Mouse (Mus musculus): ENCODE results near the gene Rhoj. TPM values are rescaled to one million over a fixed set of nuclear protein-coding genes. Genes with fewer than 3 reads are reported as not detected.

Rhoj gene
- polyA plus RNA-seq, 1 experiment from 2014 or later = 25.3 TPM

DNA sequence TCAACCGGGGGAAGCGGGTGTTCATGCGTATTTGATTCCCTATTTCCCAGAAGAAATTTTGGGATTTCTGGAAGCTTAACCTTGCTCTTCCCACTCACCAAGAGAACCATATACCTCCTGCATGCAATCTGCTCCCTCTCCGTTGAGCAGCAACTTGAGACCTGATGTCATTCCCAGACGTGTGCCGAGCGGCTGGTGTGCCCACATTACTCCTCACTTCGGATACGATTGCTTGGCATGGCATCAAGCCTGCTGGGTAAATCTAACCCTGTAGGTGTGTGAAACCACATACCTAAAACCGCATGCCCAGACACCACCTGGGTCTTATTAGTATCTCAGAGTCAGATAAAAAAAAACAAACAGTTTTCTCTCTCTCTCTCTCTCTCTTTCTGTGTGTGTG is 66.3 kb downstream of the Rhoj start:
- 90% methylated on average over 10 of the region's 10 CpGs for WGBS
- H3K9me3 ChIP-seq = no peaks in the 10 kb centered on the region
- no peak overlapping the region for H3K4me3 ChIP-seq
- H3K27ac ChIP-seq (replicated peaks) = no peak overlapping the region
- H3K4me2 ChIP-seq (replicated peaks) = no peak overlapping the region
- no peaks in the 10 kb centered on the region for H3K27me3 ChIP-seq
- H3K36me3 ChIP-seq = no peaks in the 10 kb centered on the region
- H3K9ac ChIP-seq (replicated peaks) = no peak overlapping the region
- no peaks in the 10 kb centered on the region for H3K4me1 ChIP-seq
- ATAC-seq (ENCODE audit: low FRiP score, low read depth) = no peak

DNA sequence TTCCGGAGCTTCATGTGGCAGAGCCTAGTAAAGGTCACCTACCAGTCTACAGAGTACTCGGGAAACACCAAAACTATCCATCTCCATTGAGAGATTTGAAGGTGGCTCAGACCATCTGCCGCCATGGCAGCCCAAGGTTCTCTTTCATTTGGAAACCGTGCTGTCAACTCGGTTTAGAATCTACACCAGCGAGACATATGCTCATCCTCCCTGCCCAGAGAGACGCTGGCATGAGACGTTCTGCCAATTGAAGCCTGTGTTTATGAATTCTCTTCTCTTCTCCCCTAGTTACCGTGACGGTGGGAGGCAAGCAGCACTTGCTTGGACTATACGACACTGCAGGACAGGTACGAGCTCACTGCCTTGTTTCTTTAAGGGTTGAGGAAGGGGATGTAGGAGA is 66.9 kb downstream of the Rhoj start:
- H3K27ac ChIP-seq (replicated peaks) = no peak overlapping the region
- no peak overlapping the region for H3K4me3 ChIP-seq
- no peak overlapping the region for H3K9ac ChIP-seq (replicated peaks)
- no peaks in the 10 kb centered on the region for H3K9me3 ChIP-seq
- ATAC-seq (ENCODE audit: low FRiP score, low read depth) = no peak
- WGBS = 89% methylated on average over 12 of the region's 12 CpGs
- H3K36me3 ChIP-seq = no peaks in the 10 kb centered on the region
- H3K27me3 ChIP-seq = no peaks in the 10 kb centered on the region
- H3K4me1 ChIP-seq = no peaks in the 10 kb centered on the region
- H3K4me2 ChIP-seq (replicated peaks) = no peak overlapping the region

DNA sequence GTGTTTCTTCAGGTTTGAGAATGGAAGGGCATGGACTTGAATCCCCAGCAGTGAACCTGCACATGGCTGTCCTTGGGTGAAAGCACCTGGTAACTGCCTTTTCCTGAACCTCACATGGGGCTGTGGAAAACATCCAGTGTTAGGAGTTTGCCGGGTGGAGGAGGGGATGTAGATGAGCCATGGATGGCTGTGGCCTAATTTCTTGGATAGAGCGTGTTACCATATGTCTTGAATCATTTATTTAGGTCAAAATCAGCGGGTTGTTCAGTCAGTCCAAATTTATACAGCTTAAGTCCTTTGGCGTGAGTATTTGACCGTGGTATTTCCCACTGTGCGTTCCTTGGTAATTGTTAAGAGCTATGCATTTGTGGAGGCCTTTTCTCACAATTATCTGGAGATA is 68.0 kb downstream of the Rhoj start:
- no peak for ATAC-seq (ENCODE audit: low FRiP score, low read depth)
- 89% methylated on average over 6 of the region's 6 CpGs for WGBS
- no peak overlapping the region for H3K4me3 ChIP-seq

DNA sequence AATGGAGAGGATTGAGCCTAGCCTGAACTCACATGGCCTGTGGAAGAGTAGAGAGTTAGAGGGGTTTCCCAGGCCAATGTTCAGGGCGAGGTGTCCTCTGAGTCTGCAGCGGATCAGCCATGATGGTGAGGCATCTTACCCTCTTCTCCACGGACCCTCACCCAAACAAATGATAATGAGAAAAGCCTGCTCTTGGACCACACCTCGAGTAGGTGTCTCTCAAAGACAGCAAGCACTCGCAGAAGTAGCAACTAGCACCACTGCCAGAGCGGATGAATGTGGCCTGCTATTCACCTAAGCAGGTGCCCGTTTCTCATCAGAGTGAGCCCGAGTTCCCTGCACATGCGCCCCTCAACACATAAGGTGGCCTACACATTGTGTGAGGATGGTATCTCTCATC is 78.6 kb downstream of the Rhoj start:
- Histone ChIP-seq H3K9me3 (no peaks in the 10 kb centered on the region), H3K36me3 (no peaks in the 10 kb centered on the region), H3K4me2 (replicated peaks) (no peak overlapping the region), H3K4me1 (no peaks in the 10 kb centered on the region), H3K9ac (replicated peaks) (no peak overlapping the region), H3K27me3 (no peaks in the 10 kb centered on the region), H3K27ac (replicated peaks) (no peak overlapping the region), H3K4me3 (no peak overlapping the region)
- 93% methylated on average over 9 of the region's 9 CpGs for WGBS
- no peak for ATAC-seq (ENCODE audit: low FRiP score, low read depth)

More for the DNA sequence above, 68.0 kb downstream of the Rhoj start:
- H3K9ac ChIP-seq (replicated peaks) = no peak overlapping the region
- H3K27ac ChIP-seq (replicated peaks) = no peak overlapping the region
- H3K4me1 ChIP-seq = no peaks in the 10 kb centered on the region
- no peak overlapping the region for H3K4me2 ChIP-seq (replicated peaks)
- no peaks in the 10 kb centered on the region for H3K27me3 ChIP-seq
- no peaks in the 10 kb centered on the region for H3K36me3 ChIP-seq
- no peaks in the 10 kb centered on the region for H3K9me3 ChIP-seq

DNA sequence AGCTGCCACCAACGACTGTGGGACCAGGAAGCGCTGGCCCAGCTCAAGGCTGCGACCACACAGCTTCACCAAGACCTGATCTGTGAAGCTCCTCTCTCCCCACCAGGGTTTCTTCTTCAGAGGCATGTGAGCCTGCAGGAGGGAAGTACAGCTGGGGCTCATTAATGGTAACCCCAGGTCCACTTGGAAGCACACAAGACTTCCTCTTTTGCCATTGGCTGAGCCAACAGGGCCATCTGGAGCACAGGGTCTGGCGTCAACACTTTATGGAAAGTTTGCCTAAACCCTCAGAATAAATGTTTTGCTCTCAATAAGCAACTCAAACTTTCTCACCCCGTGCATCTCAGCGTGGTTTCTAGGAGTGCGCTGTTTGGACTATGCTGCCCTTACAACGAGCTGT is 79.0 kb downstream of the Rhoj start:
- 81% methylated on average over 8 of the region's 8 CpGs for WGBS
- no peak overlapping the region for H3K4me2 ChIP-seq (replicated peaks)
- no peaks in the 10 kb centered on the region for H3K9me3 ChIP-seq

DNA sequence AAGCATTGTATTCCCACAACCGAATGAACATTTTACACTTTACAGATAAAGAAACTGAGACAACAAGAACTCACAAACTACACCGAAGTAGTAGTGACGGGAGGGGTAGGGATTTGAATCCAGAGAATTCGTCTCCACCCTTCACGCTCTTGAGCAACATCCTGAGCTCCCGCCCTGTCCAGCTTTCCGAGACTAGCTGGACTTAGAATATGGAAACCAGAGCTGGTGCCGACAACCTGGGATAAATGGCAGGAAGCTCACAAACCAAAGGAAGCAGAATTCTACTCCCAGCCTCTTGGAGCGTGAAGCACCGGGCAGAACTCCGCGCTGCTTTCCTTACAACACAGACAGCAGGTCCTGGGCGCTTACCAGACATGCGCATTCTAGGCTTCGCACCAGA is 79.7 kb downstream of the Rhoj start:
- Histone ChIP-seq H3K27me3 (no peaks in the 10 kb centered on the region), H3K4me1 (no peaks in the 10 kb centered on the region), H3K36me3 (no peaks in the 10 kb centered on the region), H3K9ac (replicated peaks) (no peak overlapping the region), H3K9me3 (no peaks in the 10 kb centered on the region), H3K4me3 (no peak overlapping the region), H3K4me2 (replicated peaks) (no peak overlapping the region), H3K27ac (replicated peaks) (no peak overlapping the region)
- ATAC-seq (ENCODE audit: low FRiP score, low read depth) = no peak
- whole genome bisulfite sequencing = 93% methylated on average over 15 of the region's 15 CpGs

More for the DNA sequence above, 79.0 kb downstream of the Rhoj start:
- Histone ChIP-seq H3K4me1 (no peaks in the 10 kb centered on the region), H3K27ac (replicated peaks) (no peak overlapping the region), H3K27me3 (no peaks in the 10 kb centered on the region), H3K4me3 (no peak overlapping the region), H3K9ac (replicated peaks) (no peak overlapping the region), H3K36me3 (no peaks in the 10 kb centered on the region)
- ATAC-seq (ENCODE audit: low FRiP score, low read depth) = no peak

DNA sequence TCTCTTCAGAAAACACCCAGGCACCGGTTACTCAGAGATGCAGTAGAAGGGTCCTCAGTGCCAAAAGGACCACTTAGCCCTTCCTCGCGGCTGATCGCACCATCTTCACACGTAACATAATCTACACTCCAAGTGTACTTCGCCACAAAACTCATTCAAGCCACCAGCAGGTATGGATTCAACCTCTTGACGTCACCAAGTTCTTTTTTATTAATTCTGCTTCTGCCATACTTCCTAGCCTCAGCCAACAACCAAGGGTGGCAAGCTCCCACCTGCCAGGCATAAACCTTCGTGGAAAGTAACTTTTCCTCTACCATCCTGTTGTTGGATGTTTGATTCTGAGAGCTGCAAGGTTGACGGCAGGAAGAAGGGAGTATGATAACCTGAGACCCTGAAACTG is 80.4 kb downstream of the Rhoj start:
- 93% methylated on average over 9 of the region's 9 CpGs for WGBS
- ATAC-seq (ENCODE audit: low FRiP score, low read depth) = no peak

DNA sequence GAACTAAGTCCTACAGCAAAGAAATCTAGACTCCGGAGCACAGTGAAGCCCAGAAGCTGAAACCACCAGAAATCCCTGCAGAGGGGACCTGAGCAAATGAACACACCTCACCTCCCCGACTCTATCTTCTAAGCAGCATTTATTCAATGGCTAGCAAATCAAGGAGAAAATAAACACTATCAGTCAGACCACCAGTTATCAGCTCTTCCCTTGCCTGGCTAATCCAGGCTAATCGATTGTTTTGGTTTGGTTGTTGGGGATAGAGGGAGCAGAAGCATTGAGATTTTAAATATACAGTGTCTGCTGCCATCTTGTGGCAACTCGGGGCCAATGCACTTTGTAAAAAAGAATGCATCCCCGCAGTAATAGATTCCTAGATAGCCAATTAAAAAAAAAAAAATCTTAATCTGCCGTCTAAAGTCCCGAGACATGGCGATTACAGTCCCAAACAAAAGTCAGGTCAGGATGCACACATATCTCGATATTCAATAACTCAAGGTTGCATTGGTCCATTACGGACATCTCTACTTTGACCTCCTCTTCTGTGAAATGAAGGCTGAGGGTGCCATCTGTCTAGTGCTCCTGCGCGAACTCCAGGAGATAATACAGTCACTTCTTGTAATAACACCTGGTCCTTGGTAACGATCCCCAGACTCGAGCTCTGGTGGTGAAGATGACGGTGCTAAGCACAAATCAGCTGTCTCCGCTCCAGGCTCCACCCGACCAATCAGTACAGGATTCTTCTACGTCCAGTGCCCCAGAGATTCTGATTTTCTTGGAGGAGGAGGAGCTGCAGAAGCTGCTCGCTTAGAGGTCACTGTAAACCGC is 81.4 kb downstream of the Rhoj start:
- Histone ChIP-seq H3K9me3 (no peaks in the 10 kb centered on the region), H3K27me3 (no peaks in the 10 kb centered on the region), H3K4me2 (replicated peaks) (peak overlapping the region; percentile 23), H3K27ac (replicated peaks) (no peak overlapping the region), H3K4me1 (no peaks in the 10 kb centered on the region), H3K9ac (replicated peaks) (no peak overlapping the region), H3K4me3 (0 out of 2 replicates have a peak overlapping the region, but pooled peaks have one; percentile 9), H3K36me3 (no peaks in the 10 kb centered on the region)
- peak; percentile 66; the same call in 1 of the 2 replicates for ATAC-seq (ENCODE audit: low FRiP score, low read depth)
- WGBS = 45% methylated on average over 20 of the region's 20 CpGs

More for the DNA sequence above, 80.4 kb downstream of the Rhoj start:
- no peak overlapping the region for H3K4me2 ChIP-seq (replicated peaks)
- H3K4me3 ChIP-seq = no peak overlapping the region
- H3K4me1 ChIP-seq = no peaks in the 10 kb centered on the region
- no peak overlapping the region for H3K27ac ChIP-seq (replicated peaks)
- no peaks in the 10 kb centered on the region for H3K27me3 ChIP-seq
- no peaks in the 10 kb centered on the region for H3K9me3 ChIP-seq
- no peak overlapping the region for H3K9ac ChIP-seq (replicated peaks)
- no peaks in the 10 kb centered on the region for H3K36me3 ChIP-seq

DNA sequence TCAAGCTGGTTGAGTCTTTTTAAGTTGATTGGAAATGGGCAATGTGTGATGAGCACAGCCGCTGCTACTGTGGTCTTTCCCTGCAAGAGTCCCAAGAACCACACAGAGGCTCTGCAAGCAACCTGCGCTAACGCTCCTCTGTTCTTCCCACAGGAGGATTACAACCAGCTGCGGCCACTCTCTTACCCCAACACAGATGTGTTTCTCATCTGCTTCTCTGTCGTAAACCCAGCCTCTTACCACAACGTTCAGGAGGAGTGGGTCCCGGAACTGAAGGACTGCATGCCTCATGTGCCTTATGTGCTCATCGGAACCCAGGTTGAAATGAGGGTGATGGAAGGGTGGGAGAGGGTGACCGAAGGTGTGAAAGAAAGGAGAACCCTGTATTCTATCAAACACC is 83.4 kb downstream of the Rhoj start:
- Histone ChIP-seq H3K4me3 (no peak overlapping the region), H3K36me3 (no peaks in the 10 kb centered on the region), H3K27ac (replicated peaks) (no peak overlapping the region), H3K4me1 (no peaks in the 10 kb centered on the region), H3K27me3 (no peaks in the 10 kb centered on the region), H3K9me3 (no peaks in the 10 kb centered on the region), H3K9ac (replicated peaks) (no peak overlapping the region), H3K4me2 (replicated peaks) (no peak overlapping the region)
- ATAC-seq (ENCODE audit: low FRiP score, low read depth) = no peak
- 87% methylated on average over 9 of the region's 9 CpGs for WGBS

DNA sequence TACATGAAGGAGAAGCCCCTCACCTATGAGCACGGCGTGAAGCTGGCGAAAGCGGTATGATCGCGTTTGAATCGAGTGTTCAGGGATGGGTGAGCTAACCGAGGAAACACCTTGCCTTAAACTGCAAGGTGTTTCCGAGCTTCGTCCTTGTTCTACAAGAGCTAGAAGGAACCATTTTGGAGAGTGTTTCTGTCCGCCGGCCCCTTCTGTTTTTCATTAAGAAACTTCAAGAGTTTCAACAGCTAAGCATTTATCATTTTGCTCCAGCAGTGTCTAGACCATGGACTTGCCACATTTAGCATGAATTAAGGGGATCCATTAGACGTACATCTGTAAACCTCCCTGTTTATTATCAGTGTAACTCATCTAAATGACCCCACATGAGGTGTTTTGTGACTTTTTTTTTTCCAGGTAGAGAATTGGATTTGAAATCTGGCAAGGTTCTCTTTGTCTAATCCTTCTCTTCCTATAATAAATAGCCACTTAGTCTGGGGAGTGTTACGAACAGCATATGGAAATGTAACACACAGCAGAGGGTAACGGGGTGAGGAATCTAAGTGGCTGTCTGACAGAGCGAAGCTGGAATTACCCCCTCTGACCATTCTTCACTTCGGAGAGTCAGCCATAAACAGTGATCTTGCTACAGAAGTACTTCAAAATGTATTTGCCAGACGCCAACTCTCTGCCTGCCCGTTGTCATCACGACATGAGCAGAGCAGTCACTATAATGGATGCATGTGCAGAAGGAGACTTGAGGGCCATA is 86.1 kb downstream of the Rhoj start:
- H3K9me3 ChIP-seq = no peaks in the 10 kb centered on the region
- no peaks in the 10 kb centered on the region for H3K27me3 ChIP-seq
- no peak overlapping the region for H3K9ac ChIP-seq (replicated peaks)
- ATAC-seq (ENCODE audit: low FRiP score, low read depth) = no peak
- whole genome bisulfite sequencing = 92% methylated on average over 20 of the region's 20 CpGs
- H3K27ac ChIP-seq (replicated peaks) = no peak overlapping the region
- no peak overlapping the region for H3K4me2 ChIP-seq (replicated peaks)
- no peak overlapping the region for H3K4me3 ChIP-seq
- H3K36me3 ChIP-seq = no peaks in the 10 kb centered on the region
- no peaks in the 10 kb centered on the region for H3K4me1 ChIP-seq

DNA sequence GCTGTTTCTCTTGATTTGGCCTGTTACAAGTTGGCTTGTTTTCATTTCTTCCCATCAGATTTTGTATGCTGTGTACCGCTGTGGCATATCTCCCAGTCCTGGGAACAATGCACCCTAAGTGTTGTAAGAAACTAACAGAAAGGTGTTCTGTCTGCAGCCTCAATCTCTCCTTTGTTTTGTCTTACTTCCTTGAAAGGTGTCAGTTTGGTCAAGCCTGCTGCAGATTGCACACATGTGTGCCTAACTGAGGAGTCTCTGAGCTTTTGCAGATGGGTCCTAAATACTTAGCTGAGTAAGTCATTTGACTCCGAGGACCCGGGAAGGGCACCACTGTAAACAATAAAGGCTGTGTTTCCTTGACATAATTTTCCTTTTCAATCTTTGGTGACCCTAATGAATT is 88.5 kb downstream of the Rhoj start:
- ATAC-seq (ENCODE audit: low FRiP score, low read depth) = no peak
- 82% methylated on average over 3 of the region's 3 CpGs for WGBS
- H3K9ac ChIP-seq (replicated peaks) = no peak overlapping the region
- no peaks in the 10 kb centered on the region for H3K36me3 ChIP-seq
- no peaks in the 10 kb centered on the region for H3K27me3 ChIP-seq
- no peak overlapping the region for H3K4me2 ChIP-seq (replicated peaks)
- H3K4me1 ChIP-seq = no peaks in the 10 kb centered on the region
- no peak overlapping the region for H3K4me3 ChIP-seq
- H3K27ac ChIP-seq (replicated peaks) = no peak overlapping the region
- H3K9me3 ChIP-seq = no peaks in the 10 kb centered on the region

DNA sequence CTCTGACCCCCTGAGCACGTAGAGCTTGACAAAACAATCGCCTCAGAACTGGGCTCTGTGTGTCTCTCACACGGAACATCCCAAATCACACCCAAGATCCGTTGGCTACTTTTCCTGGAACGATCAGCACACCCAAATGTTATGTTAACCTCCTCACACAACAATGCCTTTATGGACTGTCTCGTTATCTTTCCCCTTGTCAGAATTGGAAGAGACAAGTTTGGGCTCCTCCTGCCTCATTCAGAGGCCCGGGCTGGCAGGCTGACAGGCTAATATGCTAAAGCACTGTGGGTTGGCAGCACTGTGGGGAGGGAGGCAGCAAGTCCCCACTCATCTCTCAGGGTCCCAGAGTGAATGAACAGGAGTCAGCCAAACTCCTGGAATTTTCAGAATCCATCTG is 89.0 kb downstream of the Rhoj start:
- WGBS = 66% methylated on average over 7 of the region's 7 CpGs

More for the DNA sequence above, 89.0 kb downstream of the Rhoj start:
- no peaks in the 10 kb centered on the region for H3K4me1 ChIP-seq
- H3K4me3 ChIP-seq = no peak overlapping the region
- no peaks in the 10 kb centered on the region for H3K27me3 ChIP-seq
- H3K27ac ChIP-seq (replicated peaks) = no peak overlapping the region
- H3K9me3 ChIP-seq = no peaks in the 10 kb centered on the region
- ATAC-seq (ENCODE audit: low FRiP score, low read depth) = no peak
- H3K9ac ChIP-seq (replicated peaks) = no peak overlapping the region
- no peak overlapping the region for H3K4me2 ChIP-seq (replicated peaks)
- H3K36me3 ChIP-seq = no peaks in the 10 kb centered on the region

Data from midbrain, embryonic 12.5 days (tissue).